Mouse (Mus musculus) embryonic facial prominence, embryonic 10.5 days (tissue): Measurements from ENCODE around the gene Afg1l. TPM values are rescaled to one million over a fixed set of nuclear protein-coding genes. Genes with fewer than 3 reads are reported as not detected.
A peak's percentile ranks its signal among the peaks of the same experiment; 100 is the strongest.

Experiments used
- DNase-seq: peaks from one replicate; pipeline ENCODE4 v3.0.0-alpha.2; 2017; ENCODE audit warnings: low spot score
- H3K27ac ChIP-seq: fragments of 300-500 bp; sonication (generic); replicated peaks from 2 replicates; pipeline ENCODE4 v1.5.1; 2016; ENCODE audit warnings: mild to moderate bottlenecking
- H3K27me3 ChIP-seq: fragments of 300-500 bp; sonication (generic); replicated peaks from 2 replicates; pipeline ENCODE4 v1.6.1; 2016; ENCODE audit warnings: low read depth, mild to moderate bottlenecking; ENCODE audit not compliant: poor library complexity, severe bottlenecking
- H3K36me3 ChIP-seq: fragments of 300-500 bp; sonication (generic); replicated peaks from 2 replicates; pipeline ENCODE4 v1.6.1; 2016; ENCODE audit warnings: mild to moderate bottlenecking, moderate library complexity
- H3K4me1 ChIP-seq: fragments of 300-500 bp; sonication (generic); 2 replicates; pipeline ENCODE4 v1.6.1; 2016
- H3K4me3 ChIP-seq: fragments of 300-500 bp; sonication (generic); 2 replicates; pipeline ENCODE4 v1.5.1; 2016; ENCODE audit warnings: mild to moderate bottlenecking, moderate library complexity
- H3K9me3 ChIP-seq: fragments of 300-500 bp; sonication (generic); 2 replicates; pipeline ENCODE4 v1.6.1; 2016; ENCODE audit warnings: mild to moderate bottlenecking
- WGBS: fragments of 180-500 bp; shearing (Covaris S2); methylation state at CpG from one replicate; pipeline ENCODE4 v1.1.7; 2016; 5-methylcytosine and 5-hydroxymethylcytosine counted together
- polyA plus RNA-seq: library from polyadenylated mRNA; unstranded; fragments of >200 nt; fragmentation: Nextera tagmentation; extraction: Ambion mirVana; gene quantifications from 2 replicates; pipeline ENCODE4 v1.2.1, GENCODE M21; 2016

The Afg1l gene
- polyA plus RNA-seq: 4.7 and 5.0 TPM in 2 replicates

- Histone ChIP-seq H3K4me1 (peaks cover 12% of the 10 kb centered on the region), H3K36me3 (no peaks in the 10 kb centered on the region), H3K27ac (peak within 1 kb of the TSS; percentile 97), H3K27me3 (no peaks in the 10 kb centered on the region), H3K4me3 (peak within 1 kb of the TSS; percentile 87), H3K9me3 (no peaks in the 10 kb centered on the region)
- DNase-seq: peak; percentile 94
- under 1% methylated on average over 29 of the region's 29 CpGs for WGBS
Measured at GRCm38 (mm10) chr10:42478341-42478720, at the start of gene Afg1l. Gene Afg1l (minus strand): TSS chr10:42478565.

- Histone ChIP-seq H3K27ac (no peak overlapping the region), H3K9me3 (no peaks in the 10 kb centered on the region), H3K4me1 (peaks cover 20% of the 10 kb centered on the region), H3K36me3 (peaks cover 55% of the 10 kb centered on the region), H3K4me3 (no peak overlapping the region), H3K27me3 (no peaks in the 10 kb centered on the region)
- WGBS: 95% methylated on average over 3 of the region's 3 CpGs
- no peak for DNase-seq
Measured at GRCm38 (mm10) chr10:42525682-42526081, 47.3 kb upstream of the Afg1l start.

GRCm38 (mm10) chr10:42523556-42524162 lies 45.3 kb upstream of the Afg1l start:
- no peaks in the 10 kb centered on the region for H3K9me3 ChIP-seq
- no peak overlapping the region for H3K27ac ChIP-seq
- H3K4me3 ChIP-seq: no peak overlapping the region
- H3K27me3 ChIP-seq: no peaks in the 10 kb centered on the region
- 53% methylated on average over 11 of the region's 11 CpGs for WGBS
- DNase-seq: no peak
- H3K36me3 ChIP-seq: peaks cover 35% of the 10 kb centered on the region
- peaks cover 20% of the 10 kb centered on the region for H3K4me1 ChIP-seq

DNA sequence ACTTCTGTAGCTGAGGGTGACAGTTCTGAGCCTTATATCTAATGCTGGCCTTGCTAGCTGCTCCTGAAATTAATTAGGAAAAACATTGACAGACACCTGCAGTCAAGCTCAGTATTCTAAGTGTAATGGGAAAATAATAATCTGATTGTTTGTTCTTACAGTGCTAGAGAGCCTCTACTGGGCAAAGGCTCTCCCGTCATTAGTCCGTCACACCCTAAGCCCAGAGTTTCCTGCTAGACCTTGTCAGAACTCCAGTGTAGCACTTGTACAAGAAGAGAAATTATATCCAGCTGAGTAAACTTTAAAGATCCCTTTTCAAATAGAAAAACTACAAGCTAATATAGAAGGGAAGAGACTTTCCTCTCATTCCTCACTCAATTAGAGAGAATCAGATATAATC lies 44.5 kb upstream of the Afg1l start:
- Histone ChIP-seq H3K27ac (no peak overlapping the region), H3K36me3 (peaks cover 27% of the 10 kb centered on the region), H3K27me3 (no peaks in the 10 kb centered on the region), H3K4me1 (peaks cover 20% of the 10 kb centered on the region), H3K4me3 (no peak overlapping the region), H3K9me3 (no peaks in the 10 kb centered on the region)
- DNase-seq: no peak
- 30% methylated on average over 2 of the region's 2 CpGs for WGBS

- Histone ChIP-seq H3K27ac (no peak overlapping the region), H3K4me1 (peaks cover 20% of the 10 kb centered on the region)
- no peak for DNase-seq
Measured at GRCm38 (mm10) chr10:42521315-42521981, 43.1 kb upstream of the Afg1l start.

DNA sequence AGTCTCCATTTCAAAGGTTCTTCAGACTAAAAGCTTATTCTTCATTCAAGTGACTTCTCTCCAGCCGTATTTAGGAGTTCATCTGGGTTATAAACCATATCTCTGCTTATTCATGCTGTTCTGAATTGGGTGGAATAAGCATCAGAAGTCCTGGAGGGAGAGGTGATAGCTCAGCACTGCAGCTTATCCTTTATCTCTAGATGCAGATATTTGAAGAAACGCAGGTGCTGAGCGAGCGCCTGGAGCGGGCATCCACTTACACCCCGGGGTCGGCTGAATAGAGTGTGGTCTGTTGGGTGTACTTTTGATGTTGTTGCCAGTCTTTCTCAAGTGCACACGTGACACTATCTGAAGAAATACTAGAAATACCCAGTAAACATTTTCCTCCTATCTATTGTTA lies 40.0 kb upstream of the Afg1l start:
- Histone ChIP-seq H3K36me3 (no peaks in the 10 kb centered on the region), H3K4me1 (peaks cover 9% of the 10 kb centered on the region), H3K27me3 (no peaks in the 10 kb centered on the region), H3K4me3 (no peak overlapping the region), H3K27ac (no peak overlapping the region), H3K9me3 (no peaks in the 10 kb centered on the region)
- DNase-seq: no peak
- 88% methylated on average over 8 of the region's 8 CpGs for WGBS

More at GRCm38 (mm10) chr10:42521315-42521981, 43.1 kb upstream of the Afg1l start:
- 77% methylated on average over 5 of the region's 5 CpGs for WGBS
- Histone ChIP-seq H3K27me3 (no peaks in the 10 kb centered on the region), H3K36me3 (peaks cover 13% of the 10 kb centered on the region), H3K4me3 (no peak overlapping the region), H3K9me3 (no peaks in the 10 kb centered on the region)

DNA sequence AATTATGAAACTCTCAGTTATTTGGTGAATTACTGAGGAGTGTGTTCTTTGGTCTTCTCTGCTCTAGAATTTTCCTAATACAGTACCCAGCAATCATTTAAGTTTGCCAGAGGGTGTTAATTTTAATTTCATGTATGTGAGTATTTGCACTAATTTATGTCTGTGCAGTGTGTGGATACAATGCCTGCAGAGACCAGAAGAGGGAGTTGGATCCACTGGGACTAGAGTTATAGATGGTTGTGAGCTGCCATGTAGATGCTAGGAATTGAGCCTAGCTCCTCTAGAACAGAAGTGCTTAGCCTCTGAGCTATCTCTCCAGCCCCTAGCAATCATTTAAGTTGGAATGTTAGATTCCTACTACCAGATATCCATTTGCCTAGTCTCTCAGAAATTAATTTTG lies 35.8 kb upstream of the Afg1l start:
- no peaks in the 10 kb centered on the region for H3K27me3 ChIP-seq
- H3K4me1 ChIP-seq: no peaks in the 10 kb centered on the region
- H3K4me3 ChIP-seq: no peak overlapping the region
- H3K27ac ChIP-seq: no peak overlapping the region
- no peaks in the 10 kb centered on the region for H3K9me3 ChIP-seq
- peaks cover 23% of the 10 kb centered on the region for H3K36me3 ChIP-seq
- DNase-seq: no peak

- H3K27me3 ChIP-seq: no peaks in the 10 kb centered on the region
- H3K36me3 ChIP-seq: peaks cover 42% of the 10 kb centered on the region
- no peak overlapping the region for H3K4me3 ChIP-seq
- 93% methylated on average over 6 of the region's 6 CpGs for WGBS
- DNase-seq: no peak
- no peaks in the 10 kb centered on the region for H3K9me3 ChIP-seq
- H3K27ac ChIP-seq: no peak overlapping the region
- H3K4me1 ChIP-seq: no peaks in the 10 kb centered on the region
Measured at GRCm38 (mm10) chr10:42511184-42512135, 33.1 kb upstream of the Afg1l start.

DNA sequence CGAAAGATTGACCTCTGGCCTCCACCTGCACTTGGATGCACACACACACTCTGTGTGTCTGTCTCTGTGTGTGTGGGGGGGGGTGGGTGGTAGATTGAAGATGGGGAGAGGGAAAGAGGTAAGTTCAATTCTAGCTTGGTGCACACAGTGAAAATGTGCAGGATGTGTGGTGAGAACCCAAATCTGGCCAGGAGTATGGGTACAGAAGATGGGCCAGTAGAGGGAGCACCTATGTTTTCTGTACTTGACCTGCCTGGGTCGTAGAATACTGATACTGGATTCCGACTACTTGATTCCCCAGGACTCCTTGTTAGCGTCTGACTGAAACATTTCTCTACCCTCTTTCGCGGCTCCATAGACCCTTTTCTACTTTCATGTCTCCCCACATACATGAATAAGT lies 31.8 kb upstream of the Afg1l start:
- DNase-seq: no peak
- Histone ChIP-seq H3K27ac (no peak overlapping the region), H3K27me3 (no peaks in the 10 kb centered on the region), H3K4me1 (no peaks in the 10 kb centered on the region), H3K4me3 (no peak overlapping the region), H3K9me3 (no peaks in the 10 kb centered on the region), H3K36me3 (peaks cover 44% of the 10 kb centered on the region)
- 87% methylated on average over 6 of the region's 6 CpGs for WGBS

DNA sequence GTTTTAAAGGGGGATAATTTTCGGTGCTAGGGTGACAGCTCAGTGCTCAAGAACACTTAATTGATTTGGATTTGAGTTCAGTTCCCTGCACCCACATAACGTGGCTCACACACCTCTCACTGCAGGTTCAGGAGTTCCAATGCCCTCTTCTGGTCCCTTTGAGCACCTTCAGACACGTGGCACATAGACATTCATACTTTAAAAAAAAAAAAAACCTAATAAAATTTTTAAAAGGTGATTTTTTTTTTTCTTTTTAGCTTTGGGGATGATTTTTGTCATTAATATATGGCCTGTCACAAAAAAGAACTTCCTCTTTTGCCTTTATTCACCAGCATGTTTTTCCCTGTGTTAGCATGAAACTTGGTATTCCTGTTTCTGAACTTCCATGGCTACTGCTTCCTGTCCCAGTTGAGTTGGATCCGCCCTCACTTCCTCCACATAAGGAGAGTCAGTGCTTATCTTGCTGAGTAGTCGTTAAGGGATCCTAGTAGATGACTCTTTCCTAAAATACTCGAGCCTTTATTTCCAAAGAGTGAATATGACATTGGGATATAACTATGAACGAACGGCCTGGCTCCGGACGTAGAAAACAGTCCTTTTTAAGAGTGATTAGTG lies 25.8 kb upstream of the Afg1l start:
- 89% methylated on average over 10 of the region's 10 CpGs for WGBS
- peaks cover 30% of the 10 kb centered on the region for H3K36me3 ChIP-seq
- H3K4me3 ChIP-seq: no peak overlapping the region
- no peaks in the 10 kb centered on the region for H3K9me3 ChIP-seq
- no peaks in the 10 kb centered on the region for H3K27me3 ChIP-seq
- no peak overlapping the region for H3K27ac ChIP-seq
- DNase-seq: no peak
- H3K4me1 ChIP-seq: peaks cover 14% of the 10 kb centered on the region

DNA sequence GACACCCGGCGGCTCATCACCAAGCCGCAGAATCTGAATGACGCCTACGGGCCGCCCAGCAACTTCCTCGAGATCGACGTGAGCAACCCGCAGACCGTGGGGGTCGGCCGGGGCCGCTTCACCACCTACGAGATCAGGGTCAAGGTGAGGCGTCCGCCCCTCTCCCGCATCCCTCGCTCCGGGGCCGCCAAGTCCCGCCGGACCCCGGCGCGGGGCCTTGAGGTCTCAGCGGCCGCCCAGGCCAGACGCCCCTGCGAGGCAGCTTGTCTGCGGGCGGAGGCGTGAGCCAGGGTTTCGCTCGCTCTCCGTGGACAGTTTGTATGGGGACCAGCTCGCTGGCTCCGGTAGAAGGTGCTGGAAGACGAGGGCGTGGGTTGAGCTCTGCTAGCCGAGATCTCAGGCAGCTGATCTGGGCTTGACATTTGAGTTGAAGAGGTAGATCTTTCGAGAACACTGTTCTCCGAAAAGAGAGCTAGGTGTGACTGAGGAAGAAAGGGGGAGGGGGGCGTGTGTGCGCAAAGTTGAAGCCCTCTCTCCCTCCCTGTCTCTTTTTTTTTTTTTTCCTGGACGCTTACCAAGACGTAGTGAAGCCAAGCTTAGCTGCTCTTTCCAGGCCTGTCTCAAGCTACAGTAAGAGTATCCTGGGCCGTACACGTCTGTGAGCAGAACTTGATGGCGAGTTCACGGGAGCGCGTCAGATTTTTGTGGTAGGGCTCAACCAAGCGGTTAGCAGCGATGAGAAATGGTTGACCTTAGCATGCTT lies 24.2 kb upstream of the Afg1l start:
- Histone ChIP-seq H3K36me3 (peaks cover 17% of the 10 kb centered on the region), H3K9me3 (no peaks in the 10 kb centered on the region), H3K27me3 (no peaks in the 10 kb centered on the region), H3K4me1 (peaks cover 14% of the 10 kb centered on the region), H3K27ac (peak overlapping the region; percentile 93), H3K4me3 (peak overlapping the region; percentile 95)
- DNase-seq: no peak
- WGBS: 1% methylated on average over 55 of the region's 55 CpGs
